In the genomic region with DNA sequence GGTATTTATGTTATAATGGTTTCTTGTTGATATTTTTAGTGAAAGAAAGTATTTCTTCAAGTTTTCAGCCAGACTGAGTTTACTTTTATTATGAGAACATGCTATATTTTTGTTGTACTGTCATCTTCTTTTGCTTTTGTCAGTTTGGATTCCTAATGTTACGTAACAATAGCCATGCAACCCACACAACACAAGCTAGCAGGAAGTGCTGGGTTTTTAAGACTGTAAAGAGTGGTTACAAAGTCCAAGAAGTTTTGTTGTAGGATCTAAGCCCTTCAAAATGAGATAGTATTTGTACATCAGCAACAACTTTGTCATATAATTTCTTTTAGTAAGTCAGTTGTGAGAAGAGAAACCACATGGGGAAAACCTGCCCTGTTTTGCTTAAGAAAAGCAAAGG, we compare ENCODE assay signal across 22 mouse cellular contexts. TPM values are rescaled to one million over a fixed set of nuclear protein-coding genes. Genes with fewer than 3 reads are reported as not detected.
DNase-seq lines count a peak whose midpoint lies in the region; ATAC-seq and TF ChIP-seq lines count a peak whose summit lies in the region.
"Had no signal": no experiment of that assay in that cellular context is flagged by ENCODE, and none has a peak within 500 bp of the region (broad histone marks: within the 10 kb centered on the region; RNA-seq: fewer than 3 reads in every experiment).

No protein-coding gene starts in this region.

- no peaks in the 10 kb centered on the region for H3K27me3 ChIP-seq in lung, postnatal 0 days (replicated peaks; ENCODE audit: insufficient read depth, low read length)
- no peaks in the 10 kb centered on the region for H3K27me3 ChIP-seq in CH12.LX (replicated peaks)
- H3K27me3 ChIP-seq: heart, embryonic 15.5 days; limb, embryonic 13.5 days; neural tube, embryonic 15.5 days had no signal

- TF ChIP-seq POLR2A in lung, adult 2 months (IDR thresholded peaks at IDR 0.05; ENCODE audit: borderline replicate concordance, extremely low read depth, low read depth, low read length) = no peak
- TF ChIP-seq POLR2A in CH12.LX (IDR thresholded peaks at IDR 0.05; ENCODE audit: low read depth, low read length) = no peak

- H3K9ac ChIP-seq in lung, postnatal 0 days (replicated peaks; ENCODE audit: low read depth) = no peak overlapping the region
- no peak overlapping the region for H3K9ac ChIP-seq in CH12.LX (ENCODE audit: insufficient read depth, low read depth)
- H3K9ac ChIP-seq: heart, embryonic 15.5 days; limb, embryonic 13.5 days; neural tube, embryonic 15.5 days had no signal

- no peaks in the 10 kb centered on the region for H3K9me3 ChIP-seq in lung, postnatal 0 days (ENCODE audit: low read length)
- no peaks in the 10 kb centered on the region for H3K9me3 ChIP-seq in CH12.LX (replicated peaks; ENCODE audit: low read length)
- H3K9me3 ChIP-seq: heart, embryonic 15.5 days; limb, embryonic 13.5 days; neural tube, embryonic 15.5 days had no signal

- peak; percentile 16 for DNase-seq in lung, postnatal 0 days (ENCODE audit: low spot score)
- DNase-seq in lung, adult 2 months = no peak
- peak; percentile 27 for DNase-seq in CH12.LX (ENCODE audit: extremely low read depth)
- peak; percentile 34 for DNase-seq in induced T-regulatory cell, adult 2 months (ENCODE audit: low read depth)
- no peak for DNase-seq in right cerebral cortex, postnatal 14 days
- DNase-seq in frontal cortex, postnatal 25 days (ENCODE audit: low spot score in 2 of 2) = no peak
- DNase-seq in thymus, postnatal 36 days = no peak
- DNase-seq: adrenal gland, adult 8-10 months; cerebellum, adult 9-10 months; cerebellum, postnatal 36 days; kidney, adult 9 months; kidney, postnatal 14 days; lung, postnatal 4 days; midbrain, embryonic 14.5 days had no signal

- dilution Hi-C loops in CH12.LX (cut with MboI; ENCODE audit: extremely low pct_ligation_motif_present, extremely low pct_unique_long_range_greater_than_20kb, low sequenced_read_pairs) = no loop called here

- in situ Hi-C loops in CH12.LX (cut with MboI; ENCODE audit: low pct_ligation_motif_present, low pct_unique_long_range_greater_than_20kb, low sequenced_read_pairs) = no loop called here

- no peak overlapping the region for H3K4me3 ChIP-seq in lung, postnatal 0 days (ENCODE audit: low read depth, low read length)
- no peak overlapping the region for H3K4me3 ChIP-seq in lung, adult 2 months (replicated peaks; ENCODE audit: extremely low read depth, low read depth, low read length)
- no peak overlapping the region for H3K4me3 ChIP-seq in CH12.LX (replicated peaks in 1 of 3; ENCODE audit: low read depth in 2 of 3, low read length in 2 of 3, poor library complexity in 1 of 3)
- H3K4me3 ChIP-seq: heart, embryonic 15.5 days; left cerebral cortex, adult 2 months; limb, embryonic 13.5 days; neural tube, embryonic 15.5 days had no signal

- no peak for TF ChIP-seq EP300 in lung, postnatal 0 days (IDR thresholded peaks at IDR 0.05)
- no peak for TF ChIP-seq EP300 in CH12.LX (IDR thresholded peaks at IDR 0.05; ENCODE audit: low read length)

- H3K27ac ChIP-seq in lung, postnatal 0 days (ENCODE audit: low read length) = no peak overlapping the region
- H3K27ac ChIP-seq in CH12.LX (ENCODE audit: insufficient read depth, low read depth) = no peak overlapping the region
- H3K27ac ChIP-seq: heart, embryonic 15.5 days; hindbrain, postnatal 0 days; left cerebral cortex, adult 2 months; limb, embryonic 13.5 days; neural tube, embryonic 15.5 days had no signal

- no peak for TF ChIP-seq CTCF in lung, postnatal 0 days (IDR thresholded peaks at IDR 0.05)
- no peak for TF ChIP-seq CTCF in lung, adult 2 months (IDR thresholded peaks at IDR 0.05; ENCODE audit: insufficient read depth, low read length)
- TF ChIP-seq CTCF in CH12.LX (conservative IDR thresholded peaks at IDR 0.05 in 1 of 2, IDR thresholded peaks at IDR 0.05 in 1 of 2; ENCODE audit: low read depth in 2 of 2, low read length in 2 of 2) = no peak

- 0 out of 2 replicates have a peak, but pooled peaks cover 3% of the 10 kb centered on the region for H3K36me3 ChIP-seq in lung, postnatal 0 days (ENCODE audit: insufficient read depth, low read length)
- H3K36me3 ChIP-seq in CH12.LX (replicated peaks in 1 of 2; ENCODE audit: control insufficient read depth in 1 of 2, insufficient read depth in 1 of 2, low read length in 1 of 2) = peaks cover 19 to 47% of the 10 kb centered on the region in 2 experiments

- no peak for TF ChIP-seq RAD21 in CH12.LX (IDR thresholded peaks at IDR 0.05; ENCODE audit: low read depth, low read length)

- ATAC-seq in lung, postnatal 0 days = no peak
- ATAC-seq: forebrain, embryonic 14.5 days; hindbrain, postnatal 0 days; intestine, postnatal 0 days had no signal

- 85% methylated on average over 1 of the region's 1 CpGs for WGBS in lung, postnatal 0 days
- WGBS in lung, adult 2 months = 77% methylated on average over 1 of the region's 1 CpGs

- no peak overlapping the region for H3K4me2 ChIP-seq in lung, postnatal 0 days (replicated peaks; ENCODE audit: low read depth, low read length)
- H3K4me2 ChIP-seq in CH12.LX (ENCODE audit: insufficient read depth, low read depth, poor library complexity, severe bottlenecking) = no peak overlapping the region
- H3K4me2 ChIP-seq: heart, embryonic 15.5 days; limb, embryonic 13.5 days; liver, embryonic 11.5 days; neural tube, embryonic 15.5 days had no signal

- H3K79me2 ChIP-seq in CH12.LX (replicated peaks; ENCODE audit: control insufficient read depth, extremely low read depth, insufficient read depth, poor library complexity, severe bottlenecking) = no peaks in the 10 kb centered on the region; the same call in 1 of the 2 replicates

- no peaks in the 10 kb centered on the region for H3K4me1 ChIP-seq in lung, postnatal 0 days (ENCODE audit: insufficient read depth, low read depth, low read length)
- peaks cover 5% of the 10 kb centered on the region for H3K4me1 ChIP-seq in lung, adult 2 months (ENCODE audit: control insufficient read depth, insufficient read depth, low read length)
- H3K4me1 ChIP-seq in CH12.LX (ENCODE audit: control insufficient read depth in 1 of 2, insufficient read depth in 2 of 2) = peaks cover 0 to 59% of the 10 kb centered on the region in 2 experiments; a peak in 3 of 4 replicates
- H3K4me1 ChIP-seq: neural tube, embryonic 15.5 days had no signal

TF ChIP-seq in CH12.LX, 34 proteins besides CTCF, POLR2A, EP300 and RAD21:
- TF ChIP-seq POLR2AphosphoS2 (IDR thresholded peaks at IDR 0.05; ENCODE audit: low read depth, low read length) (no peak), RCOR1 (conservative IDR thresholded peaks at IDR 0.05; ENCODE audit: low read depth, low read length) (no peak), MYC (IDR thresholded peaks at IDR 0.05; ENCODE audit: low read depth, low read length) (no peak), MXI1 (IDR thresholded peaks at IDR 0.05; ENCODE audit: low read depth, low read length) (no peak), JUND (conservative IDR thresholded peaks at IDR 0.05; ENCODE audit: low read depth, low read length) (no peak), GABPA (IDR thresholded peaks at IDR 0.05; ENCODE audit: insufficient replicate concordance, low read depth, low read length) (no peak), IRF4 (IDR thresholded peaks at IDR 0.05; ENCODE audit: low read depth, low read length) (no peak), CHD1 (IDR thresholded peaks at IDR 0.05; ENCODE audit: low read depth, low read length) (no peak), ZKSCAN1 (IDR thresholded peaks at IDR 0.05; ENCODE audit: borderline replicate concordance, low read depth, low read length) (no peak), HCFC1 (IDR thresholded peaks at IDR 0.05; ENCODE audit: low read depth, low read length) (no peak), SIN3A (IDR thresholded peaks at IDR 0.05; ENCODE audit: low read length) (no peak), ETS1 (conservative IDR thresholded peaks at IDR 0.05; ENCODE audit: low read depth, low read length) (no peak), MAX (IDR thresholded peaks at IDR 0.05; ENCODE audit: low read length) (no peak), UBTF (IDR thresholded peaks at IDR 0.05; ENCODE audit: low read depth, low read length) (no peak)

RNA-seq across cellular contexts. Expression of a gene that starts 46.3 kb away (rescaled TPM):
- polyA plus RNA-seq in lung, postnatal 0 days (2015; fragmentation: Nextera tagmentation; extraction: Ambion mirVana) = 64.1 and 69.9 TPM in 2 replicates
- 9.3 and 18.2 TPM in 2 replicates for polyA plus RNA-seq in lung, adult 2 months (2012; rRNA removed)
- 52.2 and 69.5 TPM in 2 replicates for total RNA-seq in CH12.LX (2012; rRNA removed)
- total RNA-seq in CH12.LX (2014; rRNA removed) = 105 and 110 TPM in 2 replicates
- 74.5 and 81.2 TPM in 2 replicates for polyA plus RNA-seq in CH12.LX (2012; ENCODE audit: insufficient read length, low read depth)

RNA-seq across cellular contexts. Expression of a gene that starts 47.6 kb away (rescaled TPM):
- polyA plus RNA-seq in lung, postnatal 0 days (2015; fragmentation: Nextera tagmentation; extraction: Ambion mirVana) = 6.4 and 7.0 TPM in 2 replicates
- 2.3 and 3.8 TPM in 2 replicates for polyA plus RNA-seq in lung, adult 2 months (2012; rRNA removed)
- total RNA-seq in CH12.LX (2012; rRNA removed) (30.2 and 41.0 TPM in 2 replicates), CH12.LX (2014; rRNA removed) (47.3 and 57.8 TPM in 2 replicates)
- 36.3 and 43.0 TPM in 2 replicates for polyA plus RNA-seq in CH12.LX (2012; ENCODE audit: insufficient read length, low read depth)

Comparison
In these comparisons a context has a peak if more than half of its experiments do, and no peak if none do; other contexts are left out.
1. DNase-seq: peak in lung, postnatal 0 days (single experiment), CH12.LX (single experiment) and induced T-regulatory cell, adult 2 months (single experiment); none in lung, adult 2 months (single experiment), right cerebral cortex, postnatal 14 days (single experiment), frontal cortex, postnatal 25 days (0 of 2) and thymus, postnatal 36 days (0 of 2).